Mouse (Mus musculus) hindbrain, embryonic 14.5 days (tissue): ENCODE data around the gene Micall1. TPM values are rescaled to one million over a fixed set of nuclear protein-coding genes. Genes with fewer than 3 reads are reported as not detected.

Experiments
- ATAC-seq: fragments of 200-750 bp; cut with Nextera tagmentation; 2 replicates; pipeline ENCODE4 v1.8.0; 2017; ENCODE audit warnings: moderate number of reproducible peaks, mild to moderate bottlenecking, moderate TSS enrichment, moderate library complexity; ENCODE audit not compliant: low FRiP score
- DNase-seq: peaks from one replicate; pipeline ENCODE4 v3.0.0-alpha.2; 2015; ENCODE audit warnings: low spot score
- H3K27ac ChIP-seq: fragments of 300-500 bp; sonication (generic); 2 replicates; pipeline ENCODE4 v1.5.1; 2014; ENCODE audit warnings: mild to moderate bottlenecking, moderate library complexity
- H3K27me3 ChIP-seq: fragments of 300-500 bp; sonication (generic); 2 replicates; pipeline ENCODE4 v1.6.1; 2014; ENCODE audit warnings: mild to moderate bottlenecking, low read length, mixed read lengths; ENCODE audit not compliant: control insufficient read depth, insufficient read depth
- H3K36me3 ChIP-seq: fragments of 300-500 bp; sonication (generic); replicated peaks from 2 replicates; pipeline ENCODE4 v1.6.1; 2014; ENCODE audit not compliant: control insufficient read depth, insufficient read depth
- H3K4me1 ChIP-seq: fragments of 300-500 bp; sonication (generic); replicated peaks from 2 replicates; pipeline ENCODE4 v1.6.1; 2014; ENCODE audit warnings: antibody characterized with exemption, low read length, mixed read lengths; ENCODE audit not compliant: control insufficient read depth, insufficient read depth
- H3K4me2 ChIP-seq: fragments of 300-500 bp; sonication (generic); replicated peaks from 2 replicates; pipeline ENCODE4 v1.6.1; 2014; ENCODE audit warnings: mild to moderate bottlenecking, moderate library complexity
- H3K4me3 ChIP-seq: fragments of 300-500 bp; sonication (generic); replicated peaks from 2 replicates; pipeline ENCODE4 v1.5.1; 2014; ENCODE audit warnings: mild to moderate bottlenecking, low read length
- H3K9ac ChIP-seq: fragments of 300-500 bp; sonication (generic); 2 replicates; pipeline ENCODE4 v1.6.1; 2014
- H3K9me3 ChIP-seq: fragments of 300-500 bp; sonication (generic); 2 replicates; pipeline ENCODE4 v1.6.1; 2016; ENCODE audit warnings: low read length; ENCODE audit not compliant: control insufficient read depth
- WGBS: fragments of 180-500 bp; shearing (Covaris S2); extraction: QIAGEN DNeasy Blood & Tissue Kit; methylation state at CpG from one replicate; pipeline ENCODE4 v1.1.7; 2014; 5-methylcytosine and 5-hydroxymethylcytosine counted together
- polyA plus RNA-seq: library from polyadenylated mRNA; unstranded; fragments of >200 nt; fragmentation: Nextera tagmentation; extraction: Ambion mirVana; gene quantifications from 2 replicates; pipeline ENCODE4 v1.2.1, GENCODE M21; 2014

Gene Micall1
- polyA plus RNA-seq, 1 experiment from 2014 or later, result 14.3 TPM

- Histone ChIP-seq H3K27ac (no peak overlapping the region), H3K4me3 (no peak overlapping the region), H3K4me2 (no peak overlapping the region), H3K4me1 (no peaks in the 10 kb centered on the region), H3K27me3 (no peaks in the 10 kb centered on the region), H3K9ac (no peak overlapping the region), H3K9me3 (0 out of 2 replicates have a peak, but pooled peaks cover 5% of the 10 kb centered on the region), H3K36me3 (peaks cover 75% of the 10 kb centered on the region)
- ATAC-seq (no peak), DNase-seq (no peak)
- WGBS, result 93% methylated on average over 6 of the region's 6 CpGs
Observed at GRCm38 (mm10) chr15:79123751-79124150, 15.1 kb downstream of the Micall1 start.

DNA sequence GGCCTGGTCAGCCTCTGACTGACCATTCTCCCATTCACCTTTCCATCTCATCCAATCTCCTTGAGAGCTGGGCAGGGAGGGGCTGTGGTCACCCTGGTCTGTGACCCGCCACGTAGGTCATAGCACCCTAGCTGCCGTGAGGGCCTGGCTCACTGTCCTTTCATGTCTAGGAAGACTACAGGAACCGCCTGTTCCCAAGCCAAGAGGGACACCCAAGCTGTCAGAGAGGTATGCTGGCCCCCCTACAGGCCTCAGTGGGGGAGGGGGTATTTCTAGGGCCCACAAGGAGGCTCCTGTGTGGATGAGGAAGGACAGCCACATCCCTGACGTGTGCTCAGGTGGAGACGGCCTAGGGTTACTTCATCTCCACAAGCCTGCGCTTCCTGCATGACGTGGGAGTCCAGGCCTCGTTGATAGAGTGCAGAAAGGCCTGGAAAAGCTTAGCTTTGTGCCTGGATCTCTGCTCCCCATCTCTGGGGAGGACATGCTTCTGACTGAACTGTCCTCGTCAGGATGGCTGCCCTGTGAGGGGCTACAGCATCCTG lies 15.7 kb downstream of the Micall1 start:
- H3K36me3 ChIP-seq, result peaks cover 73% of the 10 kb centered on the region
- ATAC-seq (no peak), DNase-seq (no peak)
- 0 out of 2 replicates have a peak, but pooled peaks cover 5% of the 10 kb centered on the region for H3K9me3 ChIP-seq
- H3K27me3 ChIP-seq, result no peaks in the 10 kb centered on the region
- whole genome bisulfite sequencing, result 84% methylated on average over 10 of the region's 10 CpGs
- no peak overlapping the region for H3K9ac ChIP-seq
- no peak overlapping the region for H3K4me3 ChIP-seq
- H3K4me1 ChIP-seq, result no peaks in the 10 kb centered on the region
- H3K27ac ChIP-seq, result no peak overlapping the region
- H3K4me2 ChIP-seq, result no peak overlapping the region

DNA sequence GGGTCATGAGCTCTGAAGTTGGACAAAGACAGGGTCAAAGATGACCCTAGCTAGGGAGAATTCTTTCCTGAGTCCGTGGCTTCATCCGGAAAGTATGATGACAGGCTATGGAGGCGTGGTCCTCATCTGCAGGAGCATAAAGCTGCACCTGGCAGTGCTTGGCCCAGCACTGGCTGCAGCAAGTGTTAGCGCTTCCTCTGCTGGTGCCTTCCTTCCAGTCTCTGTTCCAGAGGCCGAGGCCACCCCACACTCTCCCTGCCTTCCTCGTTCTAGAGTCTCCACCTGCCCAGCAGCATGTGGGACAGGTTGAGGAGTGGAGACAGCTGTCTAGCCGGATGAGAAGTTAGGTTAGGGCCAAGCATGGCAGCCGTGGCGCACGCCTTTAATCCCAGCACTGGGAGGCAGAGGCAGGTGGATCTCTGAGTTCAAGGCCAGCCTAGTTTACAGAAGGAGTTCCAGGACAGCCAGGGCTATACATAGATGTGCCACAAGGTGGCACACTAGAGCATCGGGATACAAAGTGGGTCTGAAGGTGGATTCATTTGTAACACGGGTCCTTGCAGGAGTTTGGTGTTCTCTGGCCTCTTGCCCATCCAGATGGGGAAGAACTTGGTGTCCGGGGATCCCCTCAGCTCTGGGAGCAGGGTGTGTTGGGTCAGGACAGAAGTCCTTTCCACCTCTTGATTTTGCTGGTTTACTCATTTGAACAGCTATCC lies 17.7 kb downstream of the Micall1 start:
- ATAC-seq (no peak), DNase-seq (peak; percentile 60)
- Histone ChIP-seq H3K9ac (no peak overlapping the region), H3K4me3 (no peak overlapping the region), H3K4me1 (no peaks in the 10 kb centered on the region), H3K27me3 (no peaks in the 10 kb centered on the region), H3K9me3 (0 out of 2 replicates have a peak, but pooled peaks cover 5% of the 10 kb centered on the region), H3K4me2 (no peak overlapping the region), H3K27ac (no peak overlapping the region), H3K36me3 (peaks cover 88% of the 10 kb centered on the region)
- WGBS, result 89% methylated on average over 13 of the region's 13 CpGs

DNA sequence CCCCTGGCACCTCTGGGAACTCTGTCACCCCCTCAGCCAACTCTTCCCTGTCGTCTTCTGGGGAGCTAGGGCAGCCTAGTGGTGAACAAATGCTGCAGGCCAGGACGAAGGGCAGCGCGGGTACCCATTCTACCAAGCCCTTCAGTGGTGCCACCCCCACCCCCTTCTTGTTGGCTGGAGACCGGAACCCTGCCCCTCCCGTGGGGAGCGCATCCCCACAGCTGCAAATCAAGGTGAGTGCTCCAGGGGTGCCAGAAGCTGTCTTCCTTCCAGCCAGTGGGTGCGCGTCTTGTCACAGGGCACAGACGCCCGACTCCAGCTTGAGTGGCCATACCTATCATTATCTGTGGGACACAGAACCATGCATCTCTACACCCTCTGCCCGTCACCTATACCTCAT lies 18.4 kb downstream of the Micall1 start:
- no peak overlapping the region for H3K27ac ChIP-seq
- 0 out of 2 replicates have a peak, but pooled peaks cover 5% of the 10 kb centered on the region for H3K9me3 ChIP-seq
- H3K4me1 ChIP-seq, result no peaks in the 10 kb centered on the region
- no peak overlapping the region for H3K4me2 ChIP-seq
- no peak for DNase-seq
- H3K27me3 ChIP-seq, result no peaks in the 10 kb centered on the region
- 93% methylated on average over 12 of the region's 12 CpGs for WGBS
- H3K36me3 ChIP-seq, result peaks cover 95% of the 10 kb centered on the region
- no peak overlapping the region for H3K9ac ChIP-seq
- no peak for ATAC-seq
- no peak overlapping the region for H3K4me3 ChIP-seq

DNA sequence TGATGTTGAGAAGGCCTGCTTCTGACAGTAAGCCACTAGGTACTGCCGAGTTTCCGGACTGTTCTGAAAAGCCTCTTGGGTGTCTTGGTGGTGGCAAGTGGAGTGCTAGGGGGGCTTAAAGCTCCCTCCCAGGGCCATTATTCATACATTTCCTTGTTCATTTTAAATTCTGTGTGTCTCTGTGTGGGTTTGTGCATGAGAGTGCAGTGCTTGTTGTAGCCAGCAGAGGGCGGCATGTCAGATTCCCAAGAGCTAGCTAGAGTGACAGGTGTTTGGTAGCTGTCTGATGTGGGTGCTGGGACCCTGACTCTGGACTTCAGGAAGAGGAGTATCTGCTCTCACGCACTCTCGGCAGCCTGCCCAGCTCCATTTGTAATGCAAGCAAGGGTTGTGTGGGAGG lies 19.5 kb downstream of the Micall1 start:
- no peak overlapping the region for H3K4me2 ChIP-seq
- 91% methylated on average over 5 of the region's 5 CpGs for WGBS
- no peaks in the 10 kb centered on the region for H3K27me3 ChIP-seq
- H3K27ac ChIP-seq, result no peak overlapping the region
- no peaks in the 10 kb centered on the region for H3K4me1 ChIP-seq
- peaks cover 95% of the 10 kb centered on the region for H3K36me3 ChIP-seq
- H3K9me3 ChIP-seq, result 0 out of 2 replicates have a peak, but pooled peaks cover 5% of the 10 kb centered on the region
- H3K9ac ChIP-seq, result no peak overlapping the region
- no peak for ATAC-seq
- no peak for DNase-seq
- H3K4me3 ChIP-seq, result no peak overlapping the region

DNA sequence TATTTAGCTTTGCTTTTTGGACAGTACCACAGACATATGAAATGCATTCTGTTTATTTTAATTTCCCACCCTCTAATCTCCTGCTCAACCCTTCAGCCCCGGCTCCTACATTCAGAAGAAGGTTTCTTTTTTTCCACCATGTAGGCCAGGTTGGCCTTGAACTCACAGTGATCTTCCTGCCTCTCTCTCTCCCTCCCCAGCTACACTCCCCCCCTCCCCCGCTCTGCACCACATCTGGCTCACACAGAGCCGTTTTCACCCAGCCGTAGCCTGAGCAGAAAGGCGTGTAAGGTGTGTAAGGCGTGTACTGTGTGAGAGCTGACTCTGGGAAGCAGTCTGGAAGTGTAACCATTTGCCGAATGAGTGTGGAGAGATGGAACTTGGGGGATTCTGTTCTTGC lies 20.6 kb downstream of the Micall1 start:
- WGBS, result 82% methylated on average over 7 of the region's 7 CpGs
- H3K27me3 ChIP-seq, result no peaks in the 10 kb centered on the region
- no peak for ATAC-seq

DNA sequence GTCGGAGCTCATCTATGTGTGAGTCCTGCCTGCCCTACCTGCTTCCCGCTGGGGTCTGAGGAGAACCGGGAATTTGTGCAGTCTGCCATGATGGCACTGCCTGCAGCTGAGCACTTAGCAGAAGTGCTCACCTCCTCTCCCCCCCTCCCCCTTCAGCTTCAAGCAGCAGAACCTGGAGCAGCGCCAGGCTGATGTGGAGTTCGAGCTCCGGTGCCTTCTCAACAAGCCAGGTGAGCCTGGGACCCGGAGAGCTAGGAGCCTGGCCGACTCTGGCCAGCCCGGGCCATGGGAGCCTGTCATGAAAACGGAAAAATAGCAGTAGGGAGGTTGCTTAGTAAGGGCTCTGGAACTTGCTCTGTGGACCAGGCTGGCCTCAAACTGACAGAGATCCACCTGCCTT lies 22.1 kb downstream of the Micall1 start:
- Histone ChIP-seq H3K36me3 (peaks cover 84% of the 10 kb centered on the region), H3K9ac (no peak overlapping the region), H3K27me3 (no peaks in the 10 kb centered on the region), H3K9me3 (0 out of 2 replicates have a peak, but pooled peaks cover 5% of the 10 kb centered on the region), H3K27ac (no peak overlapping the region), H3K4me2 (no peak overlapping the region), H3K4me3 (no peak overlapping the region), H3K4me1 (no peaks in the 10 kb centered on the region)
- 88% methylated on average over 10 of the region's 10 CpGs for WGBS
- DNase-seq (no peak), ATAC-seq (no peak)

More for the DNA sequence above, 20.6 kb downstream of the Micall1 start:
- Histone ChIP-seq H3K4me2 (no peak overlapping the region), H3K36me3 (peaks cover 96% of the 10 kb centered on the region), H3K27ac (no peak overlapping the region), H3K4me1 (no peaks in the 10 kb centered on the region), H3K9ac (no peak overlapping the region), H3K9me3 (0 out of 2 replicates have a peak, but pooled peaks cover 5% of the 10 kb centered on the region), H3K4me3 (no peak overlapping the region)
- no peak for DNase-seq

DNA sequence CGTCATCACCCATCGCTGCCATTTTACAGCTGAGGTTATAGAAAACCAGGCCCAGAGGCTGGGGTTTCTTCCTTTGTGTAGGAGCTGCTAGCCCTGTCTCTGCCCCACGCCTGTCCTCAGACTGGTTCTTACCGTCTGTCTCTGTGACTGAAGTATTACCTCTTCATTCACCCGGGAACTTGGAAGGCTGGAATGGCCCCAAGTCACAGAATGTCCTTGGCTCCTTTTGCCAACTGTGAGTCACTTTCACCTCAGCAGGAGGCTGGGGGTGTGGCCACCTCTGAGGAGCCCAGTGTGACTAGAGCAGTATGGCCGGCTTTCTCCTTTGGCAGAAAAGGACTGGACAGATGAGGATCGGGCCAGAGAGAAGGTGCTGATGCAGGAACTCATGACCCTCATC lies 22.7 kb downstream of the Micall1 start:
- WGBS, result 69% methylated on average over 7 of the region's 7 CpGs
- H3K27ac ChIP-seq, result no peak overlapping the region
- H3K27me3 ChIP-seq, result no peaks in the 10 kb centered on the region
- no peak overlapping the region for H3K4me2 ChIP-seq
- no peak for ATAC-seq
- no peaks in the 10 kb centered on the region for H3K4me1 ChIP-seq
- 0 out of 2 replicates have a peak, but pooled peaks cover 5% of the 10 kb centered on the region for H3K9me3 ChIP-seq
- no peak for DNase-seq
- H3K4me3 ChIP-seq, result no peak overlapping the region
- H3K9ac ChIP-seq, result no peak overlapping the region
- H3K36me3 ChIP-seq, result peaks cover 78% of the 10 kb centered on the region

- no peak for ATAC-seq
- WGBS, result 81% methylated on average over 6 of the region's 6 CpGs
- H3K4me3 ChIP-seq, result no peak overlapping the region
Observed at GRCm38 (mm10) chr15:79133191-79133661, 24.5 kb downstream of the Micall1 start.

More at GRCm38 (mm10) chr15:79133191-79133661, 24.5 kb downstream of the Micall1 start:
- Histone ChIP-seq H3K36me3 (peaks cover 62% of the 10 kb centered on the region), H3K4me2 (no peak overlapping the region), H3K27ac (no peak overlapping the region), H3K4me1 (no peaks in the 10 kb centered on the region), H3K27me3 (no peaks in the 10 kb centered on the region), H3K9ac (no peak overlapping the region), H3K9me3 (0 out of 2 replicates have a peak, but pooled peaks cover 2% of the 10 kb centered on the region)
- no peak for DNase-seq
